Mouse (Mus musculus): ENCODE results near the gene Exoc4.
A peak's percentile ranks its signal among the peaks of the same experiment; 100 is the strongest.

Exoc4 gene

DNA sequence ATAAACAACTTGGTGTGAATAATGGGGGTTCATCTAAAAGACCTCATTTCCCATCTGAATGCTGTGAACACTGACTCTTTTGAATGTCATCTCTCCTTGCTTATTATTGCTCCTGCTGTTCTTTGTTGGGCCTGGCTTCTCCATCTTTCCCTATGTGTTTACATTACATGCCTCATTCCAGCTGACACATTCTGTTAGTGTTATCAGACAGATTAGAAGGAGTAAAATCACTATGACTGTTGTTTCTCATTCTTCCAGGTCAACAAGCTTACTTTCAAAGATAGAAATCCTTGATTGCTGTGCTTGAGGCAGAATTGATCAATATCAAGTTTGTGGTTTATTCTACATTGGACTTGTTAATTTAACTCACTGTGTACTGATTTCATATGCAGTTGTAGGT lies 377.0 kb downstream of the Exoc4 start:
- DNase-seq (ENCODE audit: low spot score in 2 of 2) = no peak

DNA sequence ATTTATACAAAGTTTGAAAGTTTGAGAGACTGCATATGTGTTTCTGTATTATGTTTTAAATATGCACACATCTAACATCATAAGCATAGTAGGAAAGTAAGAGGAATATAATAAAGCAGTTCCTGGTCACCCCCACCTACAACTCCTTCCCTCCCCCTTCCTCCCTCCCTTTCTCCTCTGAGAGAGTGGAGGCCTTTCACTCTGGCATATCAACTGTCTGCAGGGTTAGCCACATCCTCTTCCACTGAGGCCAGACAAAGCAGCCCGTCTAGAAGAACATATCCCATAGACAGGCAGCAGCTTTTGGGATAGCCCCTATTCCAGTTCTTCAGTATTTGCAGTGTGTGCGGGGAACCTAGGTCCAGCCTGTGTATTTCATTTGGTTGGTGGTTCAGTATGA lies 382.2 kb downstream of the Exoc4 start:
- no peak for DNase-seq (ENCODE audit: low spot score in 2 of 2)

DNA sequence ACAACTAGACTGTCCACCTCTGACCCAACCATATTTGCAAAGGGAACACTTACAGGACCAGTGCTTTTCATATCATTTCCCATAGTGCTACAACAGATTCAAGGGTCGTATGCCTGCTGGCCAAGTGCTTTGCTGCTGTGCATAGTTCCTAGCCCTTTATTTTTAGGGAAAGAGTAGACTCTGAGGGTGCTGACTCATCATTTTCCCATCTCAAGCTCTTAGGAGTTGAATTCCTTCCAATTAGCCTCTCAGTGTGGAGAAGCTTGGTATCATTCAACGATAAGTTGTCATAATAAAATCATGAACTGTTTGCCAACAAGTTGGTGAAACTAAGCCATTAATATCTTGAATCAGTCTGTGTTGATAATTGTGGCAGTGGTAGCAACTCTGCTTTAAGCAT lies 388.3 kb downstream of the Exoc4 start:
- DNase-seq (ENCODE audit: low spot score in 2 of 2) = no peak

DNA sequence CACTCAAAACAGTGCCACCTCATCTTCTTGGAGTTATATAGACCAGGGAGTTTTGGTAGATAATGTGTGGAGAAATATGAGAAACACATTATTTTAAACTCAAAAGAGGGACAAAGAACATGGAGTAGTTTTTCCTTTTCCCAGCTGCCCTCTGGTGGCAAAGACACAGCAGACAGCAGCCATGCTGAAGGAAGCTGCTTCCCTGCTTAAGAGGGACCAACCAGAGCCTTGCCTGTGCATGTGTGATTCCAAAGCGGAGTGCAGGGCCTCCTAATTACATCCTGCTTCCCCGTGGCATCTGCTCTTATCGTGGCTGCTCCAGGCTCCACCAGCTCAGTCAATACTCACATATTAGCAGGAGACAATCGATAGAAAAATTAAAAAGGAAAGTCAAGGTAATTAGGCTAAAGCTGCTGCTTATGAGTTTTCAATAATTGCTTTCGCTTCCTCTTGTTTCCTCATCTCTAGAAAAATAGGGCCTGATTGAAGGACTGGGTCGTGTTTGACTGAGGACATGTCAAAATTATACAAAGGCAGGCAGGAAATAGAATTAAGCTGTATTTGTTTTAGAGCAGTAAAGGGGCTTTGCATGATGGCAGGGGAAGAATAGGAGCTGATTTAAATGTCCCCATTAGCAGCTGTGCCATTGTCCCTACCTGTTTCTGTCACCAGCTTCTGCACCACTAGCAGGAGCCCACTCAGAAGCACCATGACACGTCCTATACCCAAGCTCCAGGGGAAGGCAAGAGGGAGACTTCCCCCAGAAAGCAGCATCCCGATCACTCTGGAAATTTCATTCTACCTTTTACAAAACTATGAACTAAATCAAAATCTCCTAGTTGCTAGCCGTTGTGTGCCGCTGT lies 433.1 kb downstream of the Exoc4 start:
- peak; percentile 24 to 60 for DNase-seq (ENCODE audit: low spot score in 2 of 2)

DNA sequence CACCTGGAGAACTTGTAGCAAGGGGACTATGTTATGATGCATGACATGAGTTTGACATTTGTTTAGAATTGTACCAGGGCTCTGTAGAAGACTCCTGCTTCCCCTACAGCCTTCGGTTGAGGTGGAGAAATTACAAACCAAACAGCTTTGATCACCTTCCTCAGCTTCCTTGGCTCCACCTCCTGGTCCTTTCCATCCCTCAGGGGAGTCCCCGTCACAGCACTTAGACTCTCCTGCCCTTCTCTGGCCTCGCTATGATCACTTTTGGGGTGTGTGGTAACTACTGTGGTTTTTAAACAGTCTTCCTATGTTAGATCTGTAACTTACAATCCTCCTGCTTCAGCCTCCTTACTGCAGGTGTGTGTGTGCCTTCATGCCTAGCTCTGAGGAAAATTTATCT lies 434.6 kb downstream of the Exoc4 start:
- no peak for DNase-seq (ENCODE audit: low spot score in 2 of 2)

DNA sequence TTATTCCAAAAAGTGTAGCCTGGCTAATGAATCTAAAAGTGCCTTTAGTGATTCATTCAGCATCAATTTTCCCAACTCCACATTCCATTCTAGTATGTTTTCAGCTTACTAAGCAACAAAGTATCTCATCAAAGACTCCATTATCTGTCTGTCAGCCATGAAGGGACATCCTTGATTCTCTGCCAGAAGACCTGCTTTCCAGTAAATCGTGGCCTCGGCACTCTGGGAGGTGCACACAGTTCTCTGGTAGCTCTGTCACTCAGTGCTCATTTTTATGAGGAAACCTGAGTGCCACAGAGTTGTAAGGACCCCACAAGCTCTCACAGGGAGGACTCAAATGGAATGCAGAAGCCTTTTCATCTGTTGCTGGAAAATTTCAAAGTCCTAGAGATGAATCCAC lies 436.4 kb downstream of the Exoc4 start:
- no peak for DNase-seq (ENCODE audit: low spot score in 2 of 2)

DNA sequence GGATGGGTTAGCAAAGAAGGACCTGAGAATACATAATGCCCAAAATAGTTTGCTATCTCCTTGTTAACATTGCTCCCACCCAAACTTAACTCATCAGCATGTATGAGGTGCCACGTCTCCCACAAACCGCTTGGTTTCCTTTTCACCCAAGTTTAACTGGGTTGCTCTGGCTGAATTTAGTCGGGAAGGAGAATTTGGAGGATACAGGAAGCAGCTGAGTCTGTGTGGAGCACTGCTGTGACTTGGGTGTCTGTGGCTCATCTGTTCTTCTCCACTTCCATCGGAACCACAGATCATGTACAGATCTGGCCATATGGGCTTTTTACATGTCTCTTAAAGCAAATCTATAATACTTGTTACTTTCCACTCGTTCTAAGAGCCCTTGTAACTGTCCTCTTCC lies 441.7 kb downstream of the Exoc4 start:
- peak in 1 of 2 experiments; percentile 43 for DNase-seq (ENCODE audit: low spot score in 2 of 2)

DNA sequence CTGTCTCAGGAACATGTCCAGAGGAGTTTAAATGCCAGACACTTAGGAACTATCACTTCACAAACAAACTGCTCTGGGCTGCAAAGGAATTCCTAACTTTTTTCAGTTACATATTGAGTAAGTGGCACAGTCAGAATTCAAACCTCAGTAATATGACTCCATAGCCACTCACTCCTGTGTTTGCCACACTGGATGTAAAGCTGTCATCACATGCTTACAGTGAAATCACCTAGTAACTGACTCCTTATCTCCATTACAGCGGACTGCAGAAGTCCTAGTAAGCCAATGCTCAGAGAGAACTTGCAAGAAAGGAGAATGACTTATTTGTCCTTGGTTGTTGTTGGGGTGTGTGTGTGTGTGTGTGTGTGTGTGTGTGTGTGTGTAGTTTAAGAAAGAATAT lies 448.1 kb downstream of the Exoc4 start:
- no peak for DNase-seq (ENCODE audit: low spot score in 2 of 2)

DNA sequence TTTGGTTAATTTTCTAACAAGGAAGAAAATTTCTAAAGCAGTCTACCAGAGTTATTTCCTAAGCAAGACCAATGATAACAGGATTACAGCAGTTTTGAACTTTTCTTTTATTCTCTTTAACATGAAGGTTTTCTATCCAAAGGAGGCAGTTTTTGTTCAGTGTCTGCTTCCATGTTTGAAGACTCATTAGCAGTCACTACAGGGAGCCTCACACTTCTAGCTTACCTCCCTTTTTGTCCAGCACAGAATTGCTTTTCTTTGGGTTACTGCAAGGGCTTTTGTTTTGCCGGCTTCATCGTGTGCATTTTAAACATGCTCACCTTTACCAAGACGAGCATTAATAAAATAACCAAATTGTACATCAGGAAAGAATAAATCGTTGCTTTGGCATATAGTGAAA lies 460.0 kb downstream of the Exoc4 start:
- DNase-seq (ENCODE audit: low spot score in 2 of 2) = no peak

DNA sequence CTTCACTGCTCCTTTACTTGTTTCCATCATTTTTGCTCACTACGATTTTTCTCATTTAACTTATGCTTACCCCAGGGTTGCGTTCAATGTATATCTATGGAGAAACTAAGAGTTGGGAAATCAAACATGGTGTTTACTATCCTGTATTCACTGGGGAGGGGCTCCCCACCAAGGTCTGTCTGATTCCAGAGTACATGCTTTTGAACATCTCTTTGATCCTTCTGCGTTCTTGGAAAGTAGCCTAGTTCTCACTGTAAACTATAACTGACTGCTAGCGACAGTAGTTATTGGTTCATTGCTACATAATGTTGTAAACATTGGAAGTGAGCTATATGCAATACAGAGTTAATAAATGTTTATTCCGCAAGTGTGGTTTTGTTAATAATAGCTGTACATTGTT lies 460.5 kb downstream of the Exoc4 start:
- DNase-seq (ENCODE audit: low spot score in 2 of 2) = no peak

DNA sequence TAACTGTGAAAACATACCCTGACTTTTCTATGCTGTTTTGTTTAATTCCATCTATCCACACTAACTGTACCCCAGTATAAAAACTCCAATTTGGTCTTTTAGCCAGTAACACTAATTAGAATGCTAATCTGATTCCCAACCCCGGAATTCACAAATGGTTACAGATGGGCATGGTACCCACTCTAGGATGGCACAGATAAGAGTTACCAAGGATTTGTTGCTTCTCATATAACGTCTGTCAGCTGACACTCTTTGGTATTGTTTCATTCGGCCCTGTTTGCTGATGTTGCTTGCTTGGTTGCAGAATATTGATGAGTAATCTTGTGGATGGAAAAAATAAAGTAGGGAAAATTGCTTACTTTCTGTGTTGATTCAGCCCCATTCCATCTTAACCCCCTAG lies 462.9 kb downstream of the Exoc4 start:
- no peak for DNase-seq (ENCODE audit: low spot score in 2 of 2)

DNA sequence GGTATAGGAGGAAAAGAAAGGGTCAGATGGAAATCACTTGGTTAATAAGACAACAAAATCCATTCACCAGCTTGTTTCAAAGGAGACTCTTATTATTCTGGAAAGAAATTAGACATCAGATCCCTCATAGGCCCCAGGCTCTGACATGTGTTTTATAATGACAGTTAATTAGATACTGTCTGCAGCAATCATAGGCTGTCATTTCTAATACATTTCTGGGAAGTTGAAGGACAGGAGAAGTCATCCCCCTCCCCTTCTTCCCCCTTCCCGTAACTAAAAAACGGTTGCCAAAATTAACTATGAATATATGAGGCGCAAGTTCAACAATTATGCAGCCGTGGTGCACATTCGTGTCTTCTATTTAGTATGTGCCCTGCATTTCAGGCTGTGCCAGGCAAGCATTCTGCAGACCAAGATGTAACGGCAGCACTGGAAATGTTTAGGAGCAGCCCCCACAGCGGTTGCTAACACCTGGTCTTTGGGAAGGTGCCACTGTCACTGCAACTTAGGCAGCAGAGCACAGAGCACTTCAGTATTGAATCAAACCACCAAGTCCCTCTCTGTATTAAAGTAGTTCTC lies 463.7 kb downstream of the Exoc4 start:
- no peak for DNase-seq (ENCODE audit: low spot score in 2 of 2)

DNA sequence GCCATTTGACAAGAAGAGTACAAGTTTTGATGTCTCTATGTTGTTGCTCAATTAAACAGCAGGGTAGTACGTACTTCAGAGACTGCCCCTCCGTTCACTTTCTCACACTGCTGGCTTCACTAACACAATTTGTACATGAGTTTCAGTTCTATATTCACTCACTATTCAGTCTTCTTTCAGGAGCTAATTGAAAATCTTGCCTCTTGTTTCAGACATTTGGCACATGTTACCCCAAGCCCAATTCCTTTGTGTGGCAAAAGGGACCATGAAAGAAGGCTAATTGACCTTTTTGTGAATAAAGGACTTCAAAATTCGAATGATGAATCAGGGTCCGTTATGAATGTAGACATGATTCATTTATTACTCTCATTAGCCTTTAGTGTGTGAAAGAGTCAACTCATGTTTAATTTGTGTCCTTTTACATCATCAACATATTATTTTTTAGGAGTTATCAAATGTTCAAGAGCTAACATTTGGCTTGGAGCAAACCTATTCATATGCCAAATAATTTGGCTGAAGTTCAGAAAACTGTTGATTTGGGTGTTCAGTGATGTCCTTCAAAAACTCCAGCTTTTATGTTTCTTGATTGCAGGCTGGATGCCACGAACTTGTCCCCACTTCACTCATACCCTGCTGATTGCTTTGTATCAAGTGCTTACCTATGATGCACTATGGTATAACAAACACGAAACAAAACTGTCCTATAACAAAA lies 467.5 kb downstream of the Exoc4 start:
- no peak for DNase-seq (ENCODE audit: low spot score in 2 of 2)

DNA sequence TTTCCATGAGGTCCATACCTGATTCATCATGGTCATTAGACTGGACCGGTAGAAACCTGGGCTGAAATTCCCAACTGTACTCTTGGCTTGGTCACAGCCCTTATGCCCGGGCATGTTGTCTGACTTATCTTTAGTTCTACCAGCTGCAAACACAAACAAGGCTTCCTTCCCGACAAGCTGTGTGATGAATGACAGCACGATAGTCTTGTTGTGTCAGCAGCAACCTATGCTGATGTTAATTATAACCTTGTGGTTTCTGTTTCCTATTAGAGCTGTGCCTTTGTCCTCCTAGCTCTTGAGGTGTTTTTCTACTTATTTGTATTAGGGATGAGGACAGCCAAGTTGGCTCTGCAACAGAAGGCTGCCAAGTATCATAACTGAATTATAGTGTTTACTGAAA lies 472.3 kb downstream of the Exoc4 start:
- no peak for DNase-seq (ENCODE audit: low spot score in 2 of 2)

DNA sequence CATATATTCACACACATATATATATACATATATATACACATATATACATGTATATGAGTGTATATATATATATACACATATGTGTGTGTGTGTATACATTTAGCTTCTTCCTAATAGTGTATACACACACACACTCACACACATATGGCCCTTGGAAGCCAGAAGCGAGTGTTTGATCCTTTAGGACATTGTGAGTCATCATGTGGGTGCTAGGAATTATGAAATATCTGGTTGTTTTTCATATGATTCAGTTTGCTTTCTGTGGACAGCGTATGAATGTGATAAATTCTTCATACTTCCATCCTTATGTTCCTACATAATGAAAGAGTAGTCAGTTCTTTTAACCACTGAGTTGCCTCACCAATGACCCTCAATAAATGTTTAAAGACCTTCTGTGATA lies 473.9 kb downstream of the Exoc4 start:
- no peak for DNase-seq (ENCODE audit: low spot score in 2 of 2)

DNA sequence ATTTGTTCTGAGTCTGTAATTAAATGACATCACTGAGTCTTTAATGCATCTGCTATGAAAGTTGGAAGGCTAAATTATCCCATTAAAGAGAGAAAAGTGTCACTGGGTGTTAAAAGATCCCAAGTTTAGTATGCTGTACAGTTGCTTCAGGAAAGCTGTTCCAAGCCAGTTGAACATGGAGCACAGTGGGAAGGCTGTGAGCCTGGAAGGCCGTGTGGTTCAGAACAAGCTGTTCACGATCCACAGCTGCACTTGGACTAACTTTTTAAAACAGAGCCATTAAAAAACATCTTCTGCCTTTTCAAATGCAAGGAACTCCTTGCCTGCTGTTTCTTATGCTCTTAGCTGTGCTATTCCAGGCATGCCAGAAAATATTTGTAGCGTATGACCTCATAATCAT lies 475.7 kb downstream of the Exoc4 start:
- DNase-seq (ENCODE audit: low spot score in 2 of 2) = peak in 1 of 2 experiments; percentile 23

DNA sequence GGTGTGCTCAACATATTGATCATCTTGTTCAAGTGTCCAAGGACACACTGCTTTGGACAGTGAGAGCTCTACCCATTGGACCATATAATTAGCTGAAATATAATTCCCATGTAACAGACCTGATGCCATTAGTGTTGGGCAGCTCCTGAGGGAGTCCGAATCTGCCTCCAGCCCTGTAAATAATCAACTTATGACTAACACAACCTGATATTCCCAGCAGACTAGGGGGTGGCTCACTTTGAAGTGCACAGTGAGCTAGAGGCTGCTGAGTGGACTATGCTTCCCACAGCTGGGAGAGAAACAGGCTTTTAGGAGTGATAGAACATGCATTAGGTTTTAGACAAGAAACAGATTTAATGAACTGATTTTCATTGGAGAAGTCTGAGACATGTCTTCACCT lies 478.4 kb downstream of the Exoc4 start:
- no peak for DNase-seq (ENCODE audit: low spot score in 2 of 2)

DNA sequence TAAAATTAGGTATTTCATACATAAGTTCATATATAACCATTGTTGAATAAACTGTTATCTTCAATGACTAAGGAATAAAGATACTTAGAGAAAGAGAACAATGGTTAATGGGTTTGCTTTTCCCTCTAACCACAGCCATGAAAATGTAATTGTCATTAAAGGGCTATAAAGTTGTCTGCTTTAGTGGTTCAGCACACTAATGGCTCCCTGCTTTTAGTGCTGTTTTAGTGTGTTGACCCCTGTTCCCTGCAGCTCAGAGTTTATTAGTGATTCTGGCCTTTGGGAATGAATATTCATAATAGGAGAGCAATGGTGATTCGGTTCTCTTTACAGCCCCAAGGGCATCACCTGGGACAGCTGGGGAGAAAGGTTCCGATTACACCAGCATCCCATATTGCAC lies 483.3 kb downstream of the Exoc4 start:
- DNase-seq (ENCODE audit: low spot score in 2 of 2) = no peak

DNA sequence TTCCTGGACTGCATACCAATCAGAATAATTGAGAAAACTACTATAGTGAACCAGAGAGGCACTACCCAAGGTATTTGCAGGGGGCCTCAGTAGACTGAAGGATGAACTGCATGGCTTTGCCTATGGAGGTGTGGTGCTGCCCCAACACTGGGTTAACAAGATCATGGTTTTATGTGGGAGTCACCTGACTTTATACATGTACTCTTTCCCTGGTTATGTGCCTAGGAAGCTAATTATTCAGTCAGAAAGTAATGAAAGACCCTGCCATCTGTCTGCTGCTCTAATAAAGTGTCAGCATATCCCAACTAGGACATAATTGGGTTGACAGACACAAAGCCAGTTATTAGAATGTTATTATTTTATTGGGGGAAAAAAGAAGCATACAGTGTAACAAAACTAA lies 484.7 kb downstream of the Exoc4 start:
- DNase-seq (ENCODE audit: low spot score in 2 of 2) = no peak

DNA sequence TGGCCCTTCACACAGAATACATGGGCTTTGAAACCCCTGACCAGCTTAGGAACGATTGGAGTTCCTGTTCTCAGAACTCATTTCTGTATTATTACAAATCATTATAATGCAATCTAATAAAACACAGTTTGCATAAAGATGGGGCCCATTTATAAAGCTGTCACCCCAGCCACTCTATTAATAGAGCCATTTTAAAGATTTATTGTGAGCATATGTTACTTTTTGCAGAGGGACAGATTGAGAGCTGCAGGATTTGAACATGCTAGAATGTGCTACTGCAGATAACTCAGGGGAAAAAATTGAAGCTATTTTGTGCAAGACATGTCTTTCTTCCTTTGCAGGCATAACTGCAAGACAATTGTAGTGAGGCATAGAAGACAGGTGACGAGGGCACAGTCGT lies 485.1 kb downstream of the Exoc4 start:
- DNase-seq (ENCODE audit: low spot score in 2 of 2) = no peak

DNA sequence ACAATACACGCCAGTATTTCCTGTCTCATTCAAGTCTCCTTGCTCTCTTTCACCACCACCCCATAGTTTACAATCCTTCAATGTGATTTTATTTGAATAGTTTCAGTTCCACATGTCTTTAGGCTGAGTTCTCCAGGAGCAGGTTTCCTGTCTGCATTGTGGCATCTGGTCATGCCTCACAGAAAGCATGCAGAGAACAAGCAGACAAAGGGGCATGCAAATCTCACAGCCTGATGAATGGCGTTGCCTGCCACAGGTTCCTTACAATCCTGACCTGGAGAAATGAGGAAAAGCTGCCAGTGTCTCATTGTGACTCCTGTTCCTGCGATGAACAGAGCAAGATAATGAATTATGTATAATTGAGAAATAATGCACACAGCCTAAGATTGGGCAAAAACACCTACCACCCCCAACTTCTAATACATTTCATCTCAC lies 490.0 kb downstream of the Exoc4 start:
- no peak for DNase-seq (ENCODE audit: low spot score in 2 of 2)

DNA sequence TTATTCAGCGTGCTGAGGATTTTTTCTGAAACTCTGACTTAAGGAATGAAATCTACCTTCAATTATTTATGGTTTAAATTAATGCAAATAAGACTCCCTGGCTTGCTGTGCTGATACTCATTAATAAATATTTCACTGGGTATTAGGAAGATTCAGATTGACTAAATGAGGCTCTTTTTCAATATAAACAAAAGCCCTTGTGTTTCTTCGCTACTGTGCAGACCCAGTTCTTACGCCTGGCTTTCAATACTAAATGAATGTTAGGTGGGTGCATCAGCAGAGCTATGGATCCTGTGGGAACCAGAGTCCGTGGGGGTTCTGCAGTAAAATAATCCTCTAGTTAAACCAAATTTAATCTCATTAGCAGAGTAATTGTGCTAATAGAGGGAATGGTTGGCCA lies 490.4 kb downstream of the Exoc4 start:
- no peak for DNase-seq (ENCODE audit: low spot score in 2 of 2)

DNA sequence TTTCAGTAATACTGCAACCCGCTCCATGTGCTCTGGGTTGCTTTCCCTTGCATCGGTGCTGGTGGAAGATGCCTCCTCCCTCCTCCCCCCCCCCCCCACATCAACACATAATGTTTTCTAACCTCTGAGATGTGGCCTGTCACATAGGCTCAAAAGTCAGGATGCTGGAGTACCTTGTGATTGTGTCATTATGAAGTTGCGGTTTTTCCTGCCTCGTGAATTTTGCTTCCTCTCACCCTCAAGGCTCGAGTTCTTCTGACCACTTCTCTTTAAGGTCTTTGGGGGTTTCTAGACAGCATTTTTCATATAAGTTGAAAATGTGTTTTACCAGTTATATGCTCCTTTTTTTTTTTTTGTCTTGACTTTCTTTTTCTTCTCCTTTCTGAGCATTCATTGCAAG lies 507.1 kb downstream of the Exoc4 start:
- DNase-seq (ENCODE audit: low spot score in 2 of 2) = no peak

Measured in frontal cortex, postnatal 36 days (tissue).